Mouse (Mus musculus) 3T3-L1 (cell line): Measurements from ENCODE around the gene Srrm4.
A peak's percentile ranks its signal among the peaks of the same experiment; 100 is the strongest.

Source experiments
- DNase-seq: peaks from one replicate; pipeline ENCODE4 v3.0.0-alpha.2; 2015; ENCODE audit warnings: low read depth, low spot score

Gene Srrm4

GRCm38 (mm10) chr5:116591346-116592048, at the start of gene Srrm4:
Srrm4 (minus strand) TSS chr5:116591817.
- DNase-seq = peak; percentile 22

- peak; percentile 6 for DNase-seq
Measured at GRCm38 (mm10) chr5:116592801-116593430, 1.3 kb upstream of the Srrm4 start.

- no peak for DNase-seq
Measured at GRCm38 (mm10) chr5:116592049-116592800, 608 bp upstream of the Srrm4 start.

- DNase-seq = no peak
Measured at GRCm38 (mm10) chr5:116590698-116591097, 919 bp downstream of the Srrm4 start.

DNA sequence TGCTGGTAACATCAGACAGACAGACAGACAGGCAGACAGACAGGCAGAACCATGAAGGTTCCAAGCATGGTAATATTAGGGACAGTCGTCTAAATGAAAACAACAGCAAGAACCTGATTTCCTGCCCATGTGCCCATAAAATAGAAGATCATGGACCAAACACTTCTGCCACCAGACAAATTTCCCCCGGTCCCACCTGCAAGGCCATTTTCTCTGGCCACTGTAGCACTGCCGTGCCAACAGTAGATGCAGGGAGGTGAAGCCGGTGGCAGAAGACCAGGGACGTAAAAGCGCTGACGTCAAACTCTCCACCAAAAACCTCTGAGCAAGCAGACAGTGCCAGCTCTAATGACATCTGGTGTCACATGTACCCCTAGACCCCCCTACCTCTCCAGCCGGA, 2.0 kb downstream of the Srrm4 start:
- no peak for DNase-seq

- no peak for DNase-seq
Measured at GRCm38 (mm10) chr5:116588836-116589235, 2.8 kb downstream of the Srrm4 start.

DNA sequence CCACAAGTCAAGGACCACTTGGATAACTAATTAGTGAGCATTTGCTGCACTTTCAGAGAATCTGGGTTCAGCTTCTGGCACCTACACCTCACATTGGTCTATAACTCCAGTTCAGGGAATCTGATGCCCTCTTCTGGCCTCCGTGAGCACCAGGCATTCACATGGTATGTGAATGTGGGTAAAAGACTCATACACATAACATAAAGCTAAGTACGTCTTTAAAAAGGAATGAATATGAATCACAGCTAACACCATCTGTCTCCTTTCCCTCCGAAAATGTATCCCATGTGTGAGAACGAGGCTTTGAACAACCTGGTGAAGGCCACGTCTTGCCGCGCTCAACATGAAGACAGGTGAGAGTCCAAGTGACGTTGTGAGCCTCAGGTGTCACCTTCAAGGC, 12.1 kb downstream of the Srrm4 start:
- DNase-seq = no peak

DNA sequence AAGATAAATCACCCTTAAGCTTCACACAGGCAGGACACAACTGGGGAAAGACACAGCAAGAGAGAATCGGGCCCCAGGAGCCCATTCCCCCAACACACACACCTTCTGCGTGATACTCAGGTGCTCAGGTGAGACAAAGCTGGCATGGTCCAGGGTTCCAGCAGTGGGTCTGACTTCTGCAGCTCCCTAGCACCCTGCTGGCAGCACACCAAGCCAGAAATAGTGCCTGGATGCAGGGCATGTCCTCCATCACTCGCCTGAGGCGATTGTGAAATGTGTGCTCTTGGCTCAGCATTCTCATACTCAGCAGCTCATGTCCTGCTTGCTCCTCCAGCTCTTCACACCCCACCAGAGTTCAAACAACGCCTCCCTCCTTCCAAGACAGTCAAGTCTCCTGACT, 14.5 kb downstream of the Srrm4 start:
- DNase-seq = no peak

DNA sequence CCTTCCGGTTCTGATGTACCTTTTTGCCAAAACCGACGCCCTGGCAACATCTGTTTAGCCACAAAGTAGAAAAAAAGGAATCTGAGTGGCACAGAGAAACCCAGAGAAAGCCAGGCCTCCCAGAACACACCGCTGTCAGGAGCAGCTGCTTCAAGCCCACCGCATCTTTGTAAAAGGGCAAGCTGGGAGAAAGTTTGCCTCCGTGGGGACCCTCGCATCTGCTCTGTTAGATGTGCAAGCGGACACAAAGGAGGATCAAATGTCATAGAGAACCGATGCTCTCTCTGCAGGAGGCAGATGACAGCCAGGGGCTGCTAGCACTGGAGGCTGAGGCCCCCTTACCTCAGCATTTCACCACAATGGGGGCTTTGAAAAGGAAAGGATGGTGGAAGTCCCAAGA, 18.3 kb downstream of the Srrm4 start:
- DNase-seq = no peak

- no peak for DNase-seq
Measured at GRCm38 (mm10) chr5:116571936-116572335, 19.7 kb downstream of the Srrm4 start.

- DNase-seq = no peak
Measured at GRCm38 (mm10) chr5:116571232-116571861, 20.3 kb downstream of the Srrm4 start.

DNA sequence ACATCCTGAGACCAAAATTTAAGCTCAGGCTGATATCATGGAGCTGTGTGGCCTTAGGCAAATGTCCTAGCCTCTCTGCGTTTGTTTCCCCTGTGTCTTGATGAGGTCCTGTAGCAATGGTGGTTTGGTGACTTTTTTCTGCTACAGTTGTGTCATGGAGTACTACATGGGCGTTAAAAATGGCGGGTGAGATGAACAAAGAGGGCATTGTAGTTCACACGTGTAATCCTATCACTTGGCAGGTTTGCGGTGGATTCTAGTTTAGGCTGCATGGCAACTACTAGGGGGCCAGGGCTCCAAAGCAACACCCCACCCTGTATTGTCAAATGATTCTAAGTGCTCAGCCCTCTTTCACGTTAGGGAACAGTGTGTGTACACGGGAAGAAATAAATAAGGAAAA, 21.1 kb downstream of the Srrm4 start:
- DNase-seq = no peak

DNA sequence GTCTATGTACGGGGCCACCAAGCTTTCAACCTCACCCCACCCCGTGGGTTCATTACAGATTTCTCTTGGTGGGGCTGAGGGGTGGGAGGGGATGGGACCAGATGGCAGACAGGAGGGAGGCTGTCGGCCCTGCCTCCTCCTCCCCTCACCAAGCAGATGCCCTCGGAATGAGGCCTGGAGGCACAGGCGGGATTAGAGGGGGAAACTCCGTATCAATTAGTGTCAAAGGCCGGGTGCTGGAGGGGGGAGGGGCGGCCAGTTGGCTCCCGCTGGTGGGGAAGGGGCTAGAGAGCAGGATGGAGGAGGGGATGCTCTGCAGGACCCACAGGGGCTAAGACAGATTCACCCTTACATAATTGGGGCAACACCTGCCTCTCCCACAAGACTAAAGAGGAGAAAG, 22.0 kb downstream of the Srrm4 start:
- DNase-seq = no peak

DNA sequence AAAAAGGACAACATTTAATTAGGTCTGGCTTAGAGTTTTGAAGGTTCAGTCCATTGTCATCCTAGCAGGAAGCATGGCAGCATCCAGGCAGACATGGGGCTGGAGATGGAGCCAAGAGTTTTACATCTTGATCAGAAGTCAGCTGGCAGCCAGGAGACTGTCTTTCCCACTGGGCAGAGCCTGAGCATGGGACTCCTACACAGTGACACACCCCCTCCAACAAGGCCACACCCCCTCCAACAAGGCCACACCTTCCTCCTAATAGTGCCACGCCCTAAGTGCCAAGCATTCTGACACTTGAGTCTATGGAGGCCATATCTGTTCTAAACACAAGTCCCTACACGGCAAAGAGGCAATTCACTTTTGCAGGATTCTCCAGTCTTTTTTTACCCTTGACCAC, 23.6 kb downstream of the Srrm4 start:
- no peak for DNase-seq

DNA sequence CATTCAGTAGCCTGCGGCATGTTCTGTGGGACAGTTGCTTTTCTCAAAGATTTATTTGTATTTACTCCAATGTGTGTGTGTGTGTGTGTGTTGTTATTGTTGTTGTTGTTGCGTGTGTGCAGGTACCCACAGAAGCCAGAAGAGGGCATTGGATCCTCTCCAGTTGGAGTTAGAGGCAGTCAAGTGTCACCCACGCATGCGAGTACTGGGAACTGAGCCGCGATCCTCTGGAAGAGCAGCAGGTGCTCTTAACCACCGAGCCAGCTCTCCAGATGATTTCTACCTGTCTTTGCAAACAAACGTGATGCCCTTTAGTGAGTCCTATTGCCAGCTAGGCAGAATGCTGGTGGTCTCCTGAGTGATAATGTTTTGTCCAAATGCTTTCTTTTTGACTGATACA, 24.3 kb downstream of the Srrm4 start:
- no peak for DNase-seq

DNA sequence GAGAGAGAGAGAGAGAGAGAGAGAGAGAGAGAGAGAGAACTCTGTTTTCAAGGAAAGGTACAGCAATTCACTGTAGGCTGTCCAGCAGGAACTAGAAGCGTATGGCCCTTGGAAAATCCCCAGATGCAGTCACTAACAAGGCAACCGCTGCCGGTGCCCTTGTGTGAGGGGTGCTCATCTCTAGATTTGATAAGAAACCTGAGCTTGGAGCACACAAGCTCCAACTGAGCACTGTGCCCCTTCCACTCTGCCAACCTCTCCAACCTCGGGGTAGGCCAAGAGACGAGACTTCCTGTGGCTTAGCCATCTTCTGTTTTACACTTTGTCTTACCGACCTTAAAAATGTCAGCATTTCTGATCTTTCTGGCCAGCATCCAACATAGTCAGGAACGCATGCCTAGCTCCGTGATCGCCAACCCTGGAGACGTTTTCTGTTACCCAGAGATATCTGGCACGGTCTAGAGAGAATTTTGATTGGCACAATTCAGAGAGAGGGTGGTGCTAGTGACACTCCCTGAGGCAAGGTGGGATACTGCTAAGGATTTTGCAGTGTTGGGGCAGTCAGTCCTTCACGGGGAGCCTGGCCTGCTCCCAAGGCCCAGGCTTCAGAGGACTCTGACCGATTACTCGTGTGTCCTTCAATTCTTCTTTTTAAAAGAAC, 25.1 kb downstream of the Srrm4 start:
- no peak for DNase-seq

DNA sequence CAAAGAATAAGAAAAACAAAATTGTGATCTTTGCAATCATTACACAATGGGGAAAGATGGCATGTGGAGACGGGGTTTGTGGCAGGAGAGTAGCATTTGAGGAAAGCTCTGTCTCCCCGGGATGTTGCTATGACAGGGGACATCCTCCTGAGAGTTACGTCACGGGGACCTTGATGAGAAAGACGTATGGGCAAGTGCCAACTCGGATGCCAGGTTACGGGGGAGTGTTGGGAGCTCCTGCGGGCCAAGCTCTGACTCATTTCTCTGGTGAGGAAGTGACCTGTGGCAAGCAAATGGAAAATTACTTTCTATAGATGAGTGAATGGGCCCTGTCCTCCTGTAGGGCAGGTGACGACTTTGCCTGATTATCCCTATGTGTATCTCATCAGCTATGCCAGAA, 26.0 kb downstream of the Srrm4 start:
- DNase-seq = peak; percentile 15

DNA sequence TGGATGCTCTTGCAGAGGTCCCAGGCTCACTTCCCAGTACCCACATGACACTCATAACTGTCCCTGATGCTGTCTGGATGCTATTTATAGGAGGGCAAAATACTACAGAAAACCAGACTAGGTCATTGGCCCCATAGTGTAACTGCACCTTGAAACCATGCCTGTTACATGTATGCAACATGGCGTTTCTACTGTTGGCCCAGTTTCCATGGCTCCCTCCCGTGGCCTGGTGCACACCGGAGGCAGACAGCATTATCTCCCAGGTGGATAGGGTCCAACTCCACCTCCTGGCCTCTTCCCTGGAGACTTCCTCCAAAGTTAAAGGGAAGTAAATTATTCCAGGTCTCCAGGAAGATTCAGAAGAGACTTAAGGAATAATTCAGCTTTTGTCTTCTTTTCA, 27.2 kb downstream of the Srrm4 start:
- no peak for DNase-seq

- DNase-seq = no peak
Measured at GRCm38 (mm10) chr5:116563713-116564112, 27.9 kb downstream of the Srrm4 start.

- no peak for DNase-seq
Measured at GRCm38 (mm10) chr5:116559091-116559490, 32.5 kb downstream of the Srrm4 start.

GRCm38 (mm10) chr5:116556614-116557013, 35.0 kb downstream of the Srrm4 start:
- no peak for DNase-seq

DNA sequence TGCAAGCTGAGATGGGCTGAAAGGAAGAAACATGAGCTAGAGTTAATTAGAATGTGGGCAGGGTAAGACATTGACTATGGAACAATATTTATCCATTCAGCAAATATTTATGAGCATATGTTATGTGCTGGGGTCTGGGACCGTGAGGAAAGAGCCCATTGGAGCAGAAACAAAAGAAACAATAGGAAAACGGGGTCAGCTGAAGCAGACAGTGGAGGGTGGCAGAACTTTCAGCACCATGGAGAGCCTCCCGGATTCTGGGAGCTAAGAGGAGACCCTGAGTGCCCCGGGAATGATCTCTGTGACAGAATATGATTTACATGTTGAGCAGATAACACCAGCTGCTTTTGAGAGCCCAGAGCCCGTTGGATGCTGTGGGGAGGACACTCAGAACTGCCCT, 37.7 kb downstream of the Srrm4 start:
- DNase-seq = peak; percentile 19
